Mouse (Mus musculus) right cerebral cortex, postnatal 25 days (tissue): ENCODE results near the gene Pcgf6.

Experiments used
- DNase-seq: peaks from one replicate; pipeline ENCODE4 v3.0.0; 2022

Gene Pcgf6

GRCm38 (mm10) chr19:47050271-47051032 lies at the start of gene Pcgf6:
TSS of gene Pcgf6 (minus strand) at chr19:47050906.
- peak; percentile 88 for DNase-seq

- DNase-seq, result peak; percentile 98
Observed at GRCm38 (mm10) chr19:47090550-47091156, 39.9 kb upstream of the Pcgf6 start, which contains the start of the genes Usmg5 and Pdcd11. TSS of gene Usmg5 (minus strand) at chr19:47090647. TSS of gene Pdcd11 (plus strand) at chr19:47090768.

GRCm38 (mm10) chr19:47089718-47090525 lies 39.2 kb upstream of the Pcgf6 start:
- DNase-seq, result peak; percentile 9

- DNase-seq, result no peak
Observed at GRCm38 (mm10) chr19:47088226-47088625, 37.5 kb upstream of the Pcgf6 start.

GRCm38 (mm10) chr19:47067924-47068611 lies 17.4 kb upstream of the Pcgf6 start:
- peak; percentile 85 for DNase-seq

GRCm38 (mm10) chr19:47067096-47067882 lies 16.6 kb upstream of the Pcgf6 start, which contains the start of gene Taf5:
TSS of gene Taf5 (plus strand) at chr19:47067746.
- peak; percentile 98 for DNase-seq

- no peak for DNase-seq
Observed at GRCm38 (mm10) chr19:47065860-47066259, 15.2 kb upstream of the Pcgf6 start.

- no peak for DNase-seq
Observed at GRCm38 (mm10) chr19:47057684-47058083, 7.0 kb upstream of the Pcgf6 start.

- no peak for DNase-seq
Observed at GRCm38 (mm10) chr19:47053471-47053870, 2.8 kb upstream of the Pcgf6 start.

GRCm38 (mm10) chr19:47052927-47053326 lies 2.2 kb upstream of the Pcgf6 start:
- no peak for DNase-seq

GRCm38 (mm10) chr19:47049840-47050239 lies 866 bp downstream of the Pcgf6 start:
- DNase-seq, result no peak

GRCm38 (mm10) chr19:47049061-47049460 lies 1.6 kb downstream of the Pcgf6 start:
- DNase-seq, result no peak

GRCm38 (mm10) chr19:47047236-47047833 lies 3.4 kb downstream of the Pcgf6 start:
- no peak for DNase-seq

- DNase-seq, result no peak
Observed at GRCm38 (mm10) chr19:47046343-47046742, 4.4 kb downstream of the Pcgf6 start.

- DNase-seq, result no peak
Observed at GRCm38 (mm10) chr19:47043608-47044007, 7.1 kb downstream of the Pcgf6 start.

- DNase-seq, result peak; percentile 22
Observed at GRCm38 (mm10) chr19:47040720-47041473, 9.8 kb downstream of the Pcgf6 start.

GRCm38 (mm10) chr19:47036596-47036995 lies 14.1 kb downstream of the Pcgf6 start:
- no peak for DNase-seq

- DNase-seq, result no peak
Observed at GRCm38 (mm10) chr19:47034916-47035315, 15.8 kb downstream of the Pcgf6 start.

- no peak for DNase-seq
Observed at GRCm38 (mm10) chr19:47031770-47032169, 18.9 kb downstream of the Pcgf6 start.

GRCm38 (mm10) chr19:47029796-47030195 lies 20.9 kb downstream of the Pcgf6 start:
- no peak for DNase-seq

- DNase-seq, result no peak
Observed at GRCm38 (mm10) chr19:47026513-47026912, 24.2 kb downstream of the Pcgf6 start.
